Mouse (Mus musculus) testis, postnatal 10 days (tissue): ENCODE data around the gene H2al2a.
"Not testable (repeated sequence)": the region's sequence is repeated elsewhere in the genome, so short reads cannot be mapped to it uniquely, and the experiment has no call there.

ENCODE experiments used
- DNase-seq: peaks from one replicate; pipeline ENCODE4 v3.0.0; 2021; ENCODE audit warnings: low spot score

H2al2a gene

DNA sequence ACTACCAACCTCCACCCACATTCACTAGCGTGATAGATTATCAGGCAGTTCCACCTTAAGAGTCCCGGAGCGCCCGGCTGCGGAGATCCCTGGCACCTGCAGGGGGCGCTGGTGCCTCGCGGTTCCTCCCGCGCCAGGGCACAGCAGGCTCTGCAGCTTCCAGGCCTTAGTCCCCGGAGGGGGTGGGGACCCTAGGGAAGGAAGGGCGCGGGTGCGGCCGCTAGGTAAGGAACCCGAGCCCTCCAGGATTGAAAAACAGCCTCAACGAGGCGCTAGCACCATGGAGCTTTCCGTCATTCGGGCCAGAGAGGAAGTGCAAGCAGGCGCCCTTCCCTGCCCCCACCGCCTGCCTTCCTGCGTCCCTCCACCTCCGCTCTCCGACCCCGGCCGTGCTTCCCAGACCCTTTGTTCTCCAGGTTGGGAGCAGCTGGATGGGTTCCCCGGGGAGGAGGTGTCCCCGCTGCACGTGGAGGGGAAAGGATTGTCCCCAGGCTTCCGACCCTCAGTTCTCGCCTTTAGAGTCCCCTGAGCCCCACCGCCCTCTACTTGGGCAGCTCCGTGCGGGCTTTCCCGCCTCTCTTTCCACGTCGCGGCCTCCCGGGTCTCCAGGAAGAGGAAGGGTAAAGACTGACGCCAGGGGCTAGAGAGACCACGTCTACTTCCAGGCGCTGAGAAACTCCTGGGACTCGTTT is 30.8 kb upstream of the H2al2a start:
- DNase-seq = peak; percentile 95

DNA sequence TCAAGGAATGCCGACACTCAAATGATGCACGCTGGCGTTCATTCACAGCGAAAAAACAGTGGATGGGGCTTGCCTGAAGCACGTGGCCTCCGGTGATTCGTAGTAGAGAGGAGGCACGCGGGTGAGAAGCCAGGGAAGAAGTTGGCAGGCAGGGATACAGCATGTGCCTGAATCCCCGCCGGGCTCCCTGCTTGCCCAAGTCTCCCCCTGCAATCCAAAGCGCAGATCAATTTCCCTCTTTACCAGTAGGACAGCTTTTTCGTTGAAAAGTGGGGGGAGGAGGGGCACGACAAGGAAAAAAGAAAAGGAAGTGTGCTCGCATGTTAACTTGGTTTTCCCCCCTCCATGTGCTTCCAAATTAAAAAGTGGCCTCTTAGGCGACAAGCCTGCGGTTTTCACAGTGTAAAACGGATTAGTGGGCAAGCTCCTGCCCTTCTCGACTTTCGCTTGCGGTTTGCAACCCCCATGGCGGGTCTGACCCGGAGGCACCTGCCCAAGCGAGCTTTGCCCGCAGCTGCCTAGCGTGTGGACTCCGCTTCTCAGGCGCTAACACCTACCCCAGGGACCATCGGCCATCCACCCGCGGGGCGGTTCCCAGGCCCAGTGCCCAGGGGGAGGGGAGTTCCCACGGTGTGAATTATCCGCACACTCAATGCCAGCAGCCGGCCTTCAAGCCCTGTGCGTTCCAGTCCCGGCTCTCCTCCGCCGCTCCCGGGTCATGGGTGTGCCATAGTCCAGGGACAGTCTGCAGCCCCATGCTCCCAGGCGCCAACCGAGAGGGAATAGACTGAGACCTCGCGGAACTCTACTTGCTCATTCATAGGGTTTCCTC is 29.6 kb upstream of the H2al2a start:
- DNase-seq = peak; percentile 72

DNA sequence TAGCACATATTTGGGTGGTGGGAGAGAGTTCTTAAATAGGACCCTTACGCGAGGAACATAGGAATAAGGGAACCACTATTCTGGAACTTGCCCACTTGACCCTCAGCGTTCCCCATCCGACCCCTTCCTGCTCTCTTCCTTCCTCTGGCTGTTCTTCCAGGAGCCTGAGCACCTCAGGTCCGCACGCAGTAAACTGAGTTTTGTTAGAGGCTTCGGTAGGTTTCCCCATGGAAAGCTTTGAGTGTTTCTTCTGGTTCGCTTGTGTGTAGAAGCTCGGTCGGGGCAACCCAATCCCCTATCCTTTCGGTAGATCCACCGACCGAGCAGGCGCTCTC is 29.0 kb upstream of the H2al2a start:
- no peak for DNase-seq

DNA sequence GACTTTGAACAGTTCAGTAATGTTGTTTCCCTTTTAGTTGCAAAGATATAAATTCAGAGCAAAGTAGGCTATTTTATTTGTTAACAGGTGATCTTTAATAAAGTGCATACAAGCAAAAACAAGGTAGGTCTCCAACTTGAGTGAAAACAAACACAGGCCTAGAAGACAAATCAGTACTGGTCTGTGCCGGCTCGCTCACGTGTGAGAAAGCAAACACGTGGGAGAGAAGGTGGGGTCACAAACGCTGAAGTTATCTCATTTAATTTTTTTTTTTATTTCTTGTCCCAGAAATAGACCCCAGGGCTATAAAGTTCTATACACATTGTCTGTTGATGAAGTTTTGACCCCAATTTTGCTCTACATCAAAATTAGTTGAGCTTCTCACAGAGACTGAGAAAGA is 28.4 kb upstream of the H2al2a start:
- no peak for DNase-seq

DNA sequence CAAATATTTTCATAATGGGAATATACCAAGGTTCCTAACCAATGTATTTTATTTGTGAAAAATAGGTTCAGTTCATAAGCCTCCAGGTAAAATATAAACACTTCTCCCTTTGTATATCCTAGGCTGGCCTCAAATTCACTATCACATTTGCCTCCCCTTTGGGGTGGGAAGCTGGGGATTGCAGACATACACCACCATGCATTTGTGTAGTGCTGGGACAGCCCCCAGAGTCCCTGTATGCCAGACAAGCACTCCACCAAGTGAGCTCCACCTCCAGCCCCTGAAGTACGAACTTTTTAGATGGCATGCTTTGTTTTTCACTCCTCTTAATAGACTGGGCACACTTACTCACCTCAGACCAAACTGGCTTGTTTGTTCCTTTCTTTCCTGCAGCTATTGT is 26.1 kb upstream of the H2al2a start:
- no peak for DNase-seq

DNA sequence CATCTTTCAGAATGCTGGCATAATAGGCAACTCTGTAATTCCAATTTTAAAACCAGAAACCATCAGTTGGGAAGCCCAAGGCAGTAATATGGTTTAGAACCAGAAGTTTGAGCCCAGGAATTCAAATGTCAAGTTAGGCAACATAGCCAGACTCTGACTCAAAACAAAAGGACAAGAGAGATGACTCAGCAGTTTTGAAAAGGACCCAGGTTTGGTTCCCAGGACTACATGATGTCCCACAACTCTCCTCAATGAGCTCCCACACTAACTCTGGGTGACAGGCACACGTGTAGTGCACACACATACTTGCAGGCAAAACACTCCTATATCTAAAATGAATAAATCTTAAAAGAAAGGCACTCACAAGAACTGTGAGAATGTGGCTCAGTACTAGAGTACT is 22.4 kb upstream of the H2al2a start:
- DNase-seq = no peak

DNA sequence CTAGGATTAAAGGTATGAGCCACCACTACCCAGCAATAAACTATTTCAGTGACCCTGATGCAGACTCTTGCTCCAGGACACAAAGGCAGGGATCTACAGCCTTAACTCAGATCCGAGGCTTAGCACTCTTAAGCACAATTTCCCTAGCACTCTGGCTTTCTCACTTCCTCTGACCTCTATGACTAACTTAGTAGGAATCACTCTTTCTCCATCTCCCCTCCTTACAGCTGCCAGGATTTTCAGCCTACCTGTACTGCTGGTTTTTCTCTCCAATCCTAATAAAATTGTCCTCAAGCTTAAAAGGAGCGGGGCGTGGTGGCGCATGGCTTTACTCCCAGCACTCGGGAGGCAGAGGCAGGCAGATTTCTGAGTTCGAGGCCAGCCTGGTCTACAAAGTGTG is 20.6 kb upstream of the H2al2a start:
- no peak for DNase-seq

DNA sequence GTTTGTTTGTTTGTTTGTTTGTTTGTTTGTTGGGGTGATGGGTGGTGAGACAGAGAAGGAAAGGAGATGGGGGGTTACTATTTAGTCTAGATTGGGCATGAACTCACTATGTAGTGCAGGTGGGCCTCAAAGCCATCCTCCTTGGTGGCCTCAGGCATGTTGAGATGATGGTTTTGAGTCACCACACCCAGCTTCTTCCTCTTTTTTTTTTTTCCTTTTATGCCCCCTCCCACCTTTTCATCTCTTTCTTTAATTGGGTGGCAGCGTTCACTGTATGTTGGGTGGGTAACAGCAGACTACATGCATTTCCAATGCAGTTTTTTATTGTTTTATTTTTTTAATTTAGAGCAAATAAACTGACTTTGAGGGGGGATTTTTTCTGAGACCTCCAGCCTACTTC is 19.9 kb upstream of the H2al2a start:
- no peak for DNase-seq

DNA sequence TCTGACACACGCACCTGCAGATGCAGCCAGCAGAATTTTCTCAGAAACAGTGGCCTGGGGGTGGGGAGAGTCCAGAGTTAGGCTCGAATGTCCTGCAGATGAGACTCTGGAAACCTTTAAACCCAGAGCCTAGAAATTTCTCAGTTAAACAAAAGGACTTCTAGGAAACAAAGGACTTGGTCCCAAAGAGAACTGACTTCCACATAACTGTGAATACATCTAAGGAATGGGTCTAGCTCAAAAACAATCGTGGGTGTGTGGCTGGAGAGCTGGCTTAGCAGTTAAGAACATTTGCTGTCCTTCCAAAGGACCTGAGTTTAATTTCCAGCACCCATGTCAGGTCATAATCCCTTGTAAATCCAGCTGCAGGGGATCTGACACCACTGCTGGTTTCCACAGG is 18.8 kb upstream of the H2al2a start:
- DNase-seq = no peak

DNA sequence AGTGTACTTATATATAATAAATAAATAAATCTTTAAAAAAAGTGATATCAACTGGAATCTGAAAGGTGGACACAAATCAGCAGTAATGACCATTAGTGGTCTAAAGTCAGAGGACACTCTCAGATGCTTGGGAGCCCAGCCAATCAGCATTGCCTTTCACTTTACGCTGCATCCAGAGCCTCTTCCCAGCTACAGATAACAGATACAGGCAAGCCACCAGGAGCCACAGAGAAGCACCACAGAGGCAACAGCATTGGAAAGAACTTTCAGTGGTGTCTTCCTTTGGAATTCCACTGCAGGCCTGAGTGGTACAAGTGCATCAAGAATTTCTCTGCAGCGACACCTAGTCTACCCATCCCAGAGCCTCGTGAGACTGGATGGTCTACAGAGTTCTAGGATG is 16.1 kb upstream of the H2al2a start:
- DNase-seq = no peak

DNA sequence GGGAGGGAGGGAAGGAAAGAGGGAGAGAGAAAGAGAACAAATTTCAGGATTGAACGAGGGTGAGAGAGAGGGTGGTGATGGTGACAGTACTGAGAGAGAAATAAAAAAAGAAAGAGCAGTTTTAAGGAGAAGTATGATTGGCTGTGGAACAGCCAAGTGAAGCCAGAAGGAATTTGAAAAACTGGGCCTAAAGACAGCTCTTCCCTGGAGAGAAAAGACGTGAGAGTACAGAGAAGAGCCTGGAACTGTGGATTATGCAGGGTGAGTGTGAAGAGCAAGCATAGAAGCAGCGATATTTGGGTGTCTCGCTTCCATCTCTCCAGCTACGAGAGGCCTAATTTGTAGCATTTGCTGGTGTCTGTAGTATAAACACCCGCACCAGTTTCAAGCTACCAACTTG is 14.5 kb upstream of the H2al2a start:
- DNase-seq = no peak

DNA sequence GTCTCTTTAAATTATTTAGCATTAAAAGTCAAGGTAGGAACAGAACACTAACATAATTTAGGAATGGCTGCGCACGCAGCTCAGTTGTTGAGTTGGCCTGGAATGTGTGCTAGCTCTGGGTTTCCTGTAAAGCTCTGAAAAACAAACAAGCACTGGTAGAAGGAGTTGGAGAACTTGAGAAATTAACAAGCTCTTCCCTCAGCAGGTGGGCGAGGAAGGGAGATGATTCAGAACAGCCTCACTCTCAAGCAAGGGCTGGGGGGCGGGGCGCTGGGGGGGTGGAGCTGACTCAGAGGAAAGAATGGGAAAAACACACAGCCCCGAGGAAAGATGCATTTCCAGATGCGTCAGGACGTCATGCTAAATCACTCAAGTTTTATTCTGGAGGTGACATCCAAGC is 8.4 kb upstream of the H2al2a start:
- no peak for DNase-seq

DNA sequence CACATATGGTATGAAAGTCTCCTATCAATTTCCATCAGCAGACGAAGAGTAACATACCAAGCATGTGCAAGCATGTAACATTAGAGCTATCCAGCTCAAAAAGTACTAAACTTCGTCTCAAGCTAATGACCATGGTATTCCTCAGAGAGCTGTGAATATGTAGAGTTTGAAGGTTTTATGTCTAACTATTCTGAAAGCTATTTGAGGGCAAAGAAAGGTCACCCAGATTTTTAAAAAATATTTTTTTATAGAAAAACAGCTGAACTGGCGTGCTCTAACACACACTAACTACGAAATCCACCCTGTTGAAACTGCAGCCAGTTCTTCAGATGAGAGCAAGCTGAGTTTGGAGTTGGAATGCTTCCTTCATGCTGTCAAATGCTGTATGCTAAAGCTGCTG is 7.5 kb upstream of the H2al2a start:
- DNase-seq = no peak

DNA sequence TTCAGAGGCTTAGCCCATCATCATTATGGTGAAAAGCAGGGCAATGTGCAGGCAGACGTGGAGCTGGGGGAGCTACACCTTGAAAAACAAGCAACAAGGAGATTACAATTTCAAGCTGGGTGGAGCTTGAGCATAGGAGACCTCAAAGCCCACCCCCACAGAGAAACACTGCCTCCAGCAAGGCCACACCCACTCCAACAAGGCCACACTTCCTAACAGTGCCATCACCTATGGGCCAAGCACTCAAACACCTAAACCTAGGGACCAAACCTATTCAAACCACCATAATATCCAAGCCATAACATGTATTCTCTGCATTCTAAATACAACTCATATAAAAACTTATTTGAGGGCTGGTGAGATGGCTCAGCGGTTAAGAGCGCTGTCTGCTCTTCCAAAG is 5.5 kb upstream of the H2al2a start:
- DNase-seq = no peak

DNA sequence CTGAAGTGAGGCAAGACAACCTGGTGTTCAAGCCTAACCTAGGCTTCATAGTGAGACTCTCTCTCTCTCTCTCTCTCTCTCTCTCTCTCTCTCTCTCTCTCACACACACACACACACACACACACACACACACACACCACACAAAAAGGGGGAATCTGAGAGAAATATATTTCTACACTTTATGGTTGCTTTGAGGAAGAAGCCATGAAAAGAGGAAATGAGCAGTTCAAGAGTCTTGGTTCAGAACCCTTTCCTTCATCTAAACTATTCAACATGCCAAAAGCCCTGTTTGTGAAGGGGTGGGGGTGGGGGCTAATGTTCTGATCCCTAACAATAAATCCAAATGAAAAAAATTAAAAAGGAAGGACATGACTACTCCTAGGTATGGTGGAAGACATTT is 7.2 kb downstream of the H2al2a start:
- no peak for DNase-seq

DNA sequence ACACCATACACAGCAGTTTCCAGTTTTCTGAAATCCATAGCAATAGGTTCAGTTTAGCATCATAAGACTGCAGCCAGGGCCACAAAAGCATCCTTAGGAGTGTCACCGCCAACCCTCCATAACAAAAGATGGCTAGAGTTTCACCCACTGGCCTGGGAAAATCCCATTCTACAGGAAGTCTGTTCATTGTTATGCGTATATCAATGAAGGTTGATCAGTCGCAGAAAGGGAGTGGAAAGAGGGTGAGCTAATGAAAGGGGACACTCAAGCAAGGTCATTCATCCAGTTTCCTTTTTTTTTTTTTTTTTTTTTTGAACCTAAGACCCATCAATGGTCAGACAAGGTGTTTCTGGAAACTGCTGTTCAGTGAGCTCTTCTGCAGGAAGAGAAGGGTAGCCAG is 7.6 kb downstream of the H2al2a start:
- no peak for DNase-seq

DNA sequence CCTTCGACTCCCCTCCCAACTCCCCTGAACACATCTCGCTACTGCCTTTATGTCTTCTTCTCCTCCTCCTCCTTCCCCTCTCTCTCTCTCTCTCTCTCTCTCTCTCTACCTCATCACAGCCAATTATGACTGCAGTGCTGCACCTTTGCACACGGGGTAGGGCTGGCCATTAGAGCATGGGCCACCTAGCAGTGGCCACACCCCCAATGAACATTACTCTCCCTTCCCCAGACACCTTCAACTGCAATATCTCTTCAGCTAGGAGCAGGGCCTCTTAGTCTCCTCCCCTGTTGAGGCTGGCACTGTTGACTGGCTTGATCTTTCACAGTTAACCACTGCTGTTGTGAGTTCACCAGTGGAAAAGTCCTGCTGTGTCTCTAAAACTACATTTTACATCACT is 10.1 kb downstream of the H2al2a start:
- DNase-seq = no peak

DNA sequence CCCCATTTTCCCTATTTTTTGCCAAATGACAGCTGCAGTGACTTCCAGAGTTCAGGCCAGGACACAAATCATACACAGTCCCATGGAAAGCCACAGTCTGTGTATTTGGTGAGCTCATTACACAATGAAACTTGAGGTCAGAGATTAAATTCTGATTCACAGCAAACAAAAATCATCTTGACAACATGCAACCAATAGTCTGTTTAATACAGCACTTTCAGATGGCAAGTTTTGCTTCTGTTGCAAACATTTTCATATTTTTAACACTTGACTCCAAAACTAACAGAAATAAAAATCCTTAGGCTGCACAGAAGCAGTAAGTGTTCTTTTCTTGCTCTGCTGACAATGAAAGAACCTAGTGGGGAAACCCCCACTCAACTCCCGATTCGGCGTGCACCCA is 12.0 kb downstream of the H2al2a start:
- no peak for DNase-seq

DNA sequence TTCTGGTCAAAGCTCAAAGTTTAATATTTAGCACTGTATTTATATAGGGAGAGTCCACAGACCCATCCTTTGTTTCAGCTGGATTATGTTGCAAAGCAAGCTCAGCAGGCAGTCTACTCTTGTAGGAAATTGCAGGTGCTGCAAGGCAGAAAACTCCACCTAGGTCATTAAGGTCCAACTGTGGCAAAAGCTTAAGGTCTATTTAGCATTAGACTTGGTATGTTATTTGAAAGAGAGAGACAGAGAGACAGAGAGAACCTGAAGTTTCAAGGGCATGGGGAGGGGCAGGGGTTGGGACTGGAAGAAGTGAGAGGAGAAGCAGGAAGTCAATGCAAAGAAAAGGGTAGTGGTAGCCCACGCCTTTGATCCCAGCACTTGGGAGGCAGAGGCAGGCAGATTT is 14.0 kb downstream of the H2al2a start:
- no peak for DNase-seq

DNA sequence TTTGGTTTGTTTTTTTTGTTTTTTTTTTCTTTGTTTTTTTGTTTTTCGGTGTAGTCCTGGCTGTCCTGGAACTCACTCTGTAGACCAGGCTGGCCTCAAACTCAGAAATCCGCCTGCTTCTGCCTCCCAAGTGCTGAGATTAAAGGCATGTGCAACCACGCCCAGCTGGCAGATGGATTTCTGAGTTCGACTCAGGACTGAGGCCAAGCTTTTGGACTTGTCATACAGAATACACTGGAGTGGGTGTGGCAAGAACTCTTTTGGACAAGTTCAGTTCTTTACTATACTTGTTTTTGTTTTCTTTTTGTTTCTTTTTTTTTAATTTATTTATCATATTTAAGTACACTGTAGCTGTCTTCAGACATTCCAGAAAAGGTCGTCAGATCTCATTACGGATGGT is 18.1 kb downstream of the H2al2a start:
- DNase-seq = no peak

DNA sequence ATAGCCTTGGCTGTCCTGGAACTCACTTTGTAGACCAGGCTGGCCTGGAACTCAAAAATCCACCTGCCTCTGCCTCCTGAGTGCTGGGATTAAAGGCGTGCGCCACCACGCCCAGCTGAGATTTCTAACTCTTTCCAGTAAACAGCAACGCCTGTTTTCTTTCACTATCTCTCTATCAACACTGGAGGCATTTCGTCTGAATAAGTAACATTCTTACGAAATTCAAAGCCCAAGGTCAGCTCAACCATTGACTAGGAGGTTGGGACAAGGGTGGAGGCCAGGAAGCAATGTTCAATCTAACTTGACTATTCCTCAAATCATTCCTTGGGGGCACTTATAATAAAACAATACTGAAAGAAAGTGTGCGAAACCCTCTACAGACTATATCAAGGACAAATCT is 18.5 kb downstream of the H2al2a start:
- DNase-seq = not testable (repeated sequence)

DNA sequence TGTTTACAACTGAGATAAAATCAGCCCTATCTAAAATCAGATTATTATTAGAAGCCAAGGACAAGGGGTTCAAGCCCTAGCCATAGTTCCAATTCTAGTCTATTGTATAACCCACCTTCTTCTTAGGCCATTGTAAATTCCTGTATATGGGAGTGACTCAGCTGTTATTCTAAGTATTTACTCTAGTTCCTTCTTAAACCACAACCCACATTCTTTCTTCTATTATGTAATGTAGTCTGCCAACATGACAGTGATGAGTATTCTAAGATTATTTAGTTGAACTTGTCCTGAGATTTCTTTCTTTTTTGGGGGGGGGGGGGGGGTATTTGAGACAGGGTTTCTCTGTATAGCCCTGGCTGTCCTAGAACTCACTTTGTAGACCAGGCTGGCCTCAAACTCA is 19.1 kb downstream of the H2al2a start:
- DNase-seq = not testable (repeated sequence)

DNA sequence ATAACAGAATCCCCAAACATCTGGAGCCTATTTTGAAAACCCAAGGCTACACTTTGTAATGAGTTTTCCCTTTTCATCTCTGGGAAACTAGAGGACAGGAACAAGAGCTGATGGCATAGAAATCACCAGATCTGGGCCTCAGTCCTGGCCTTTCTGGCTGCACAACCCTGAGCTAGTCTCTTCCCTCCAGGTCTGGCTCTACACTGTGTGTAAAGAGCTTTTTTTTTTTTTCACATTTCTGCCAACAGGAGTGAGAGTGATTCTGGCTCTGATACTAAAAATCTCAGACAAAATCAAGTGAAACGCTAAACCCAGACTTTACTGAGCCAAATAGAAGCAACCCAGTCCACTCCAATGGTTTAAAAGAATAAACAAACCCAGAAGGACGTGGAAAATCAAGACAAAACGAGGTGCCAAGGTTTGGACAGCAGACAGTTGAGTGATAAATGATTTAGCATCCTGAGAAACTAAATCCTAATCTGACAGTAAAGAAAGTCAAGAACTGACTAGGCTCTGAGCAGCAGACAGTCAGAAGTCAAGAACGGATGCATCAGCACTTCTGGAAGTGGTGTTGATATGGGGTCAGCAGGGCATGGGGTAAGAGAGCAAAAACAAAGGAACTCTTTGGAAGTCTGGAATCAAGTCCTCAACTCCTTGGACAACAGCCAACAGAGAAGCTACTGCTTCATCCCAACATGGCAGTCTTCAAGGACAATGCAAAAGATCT is 21.0 kb downstream of the H2al2a start:
- DNase-seq = no peak
